Mouse (Mus musculus): ENCODE measurements around the gene Spata31d1a. TPM values are rescaled to one million over a fixed set of nuclear protein-coding genes. Genes with fewer than 3 reads are reported as not detected.

Spata31d1a gene
- polyA plus RNA-seq, 1 experiment from 2014 or later, result not detected

GRCm38 (mm10) chr13:59655718-59656315, 54.3 kb downstream of the Spata31d1a start:
- Histone ChIP-seq H3K4me3 (ENCODE audit: low read length) (no peak overlapping the region), H3K36me3 (ENCODE audit: control insufficient read depth, insufficient read depth) (no peaks in the 10 kb centered on the region; the same call in 1 of the 2 replicates), H3K9me3 (replicated peaks; ENCODE audit: control insufficient read depth, low read length) (no peaks in the 10 kb centered on the region), H3K4me1 (ENCODE audit: control insufficient read depth, insufficient read depth, low read length) (peaks cover 11% of the 10 kb centered on the region), H3K27ac (ENCODE audit: low read length) (no peak overlapping the region), H3K9ac (ENCODE audit: low read length) (no peak overlapping the region), H3K27me3 (ENCODE audit: control insufficient read depth, insufficient read depth, low read length) (no peaks in the 10 kb centered on the region), H3K4me2 (ENCODE audit: low read depth, low read length) (no peak overlapping the region)
- no peak for ATAC-seq (replicated peaks; ENCODE audit: extremely low read depth, insufficient read depth, low FRiP score)
- WGBS, result 92% methylated on average over 15 of the region's 15 CpGs

GRCm38 (mm10) chr13:59654465-59654864, 55.7 kb downstream of the Spata31d1a start:
- Histone ChIP-seq H3K27ac (ENCODE audit: low read length) (no peak overlapping the region), H3K4me3 (ENCODE audit: low read length) (no peak overlapping the region), H3K36me3 (ENCODE audit: control insufficient read depth, insufficient read depth) (no peaks in the 10 kb centered on the region), H3K4me2 (ENCODE audit: low read depth, low read length) (no peak overlapping the region), H3K9me3 (replicated peaks; ENCODE audit: control insufficient read depth, low read length) (no peaks in the 10 kb centered on the region), H3K9ac (ENCODE audit: low read length) (no peak overlapping the region), H3K27me3 (ENCODE audit: control insufficient read depth, insufficient read depth, low read length) (no peaks in the 10 kb centered on the region), H3K4me1 (ENCODE audit: control insufficient read depth, insufficient read depth, low read length) (peaks cover 11% of the 10 kb centered on the region)
- 87% methylated on average over 5 of the region's 5 CpGs for WGBS
- no peak for ATAC-seq (replicated peaks; ENCODE audit: extremely low read depth, insufficient read depth, low FRiP score)

GRCm38 (mm10) chr13:59653136-59653535, 57.0 kb downstream of the Spata31d1a start:
- peaks cover 11% of the 10 kb centered on the region for H3K4me1 ChIP-seq (ENCODE audit: control insufficient read depth, insufficient read depth, low read length)
- no peak overlapping the region for H3K9ac ChIP-seq (ENCODE audit: low read length)
- H3K27me3 ChIP-seq (ENCODE audit: control insufficient read depth, insufficient read depth, low read length), result no peaks in the 10 kb centered on the region
- H3K36me3 ChIP-seq (ENCODE audit: control insufficient read depth, insufficient read depth), result no peaks in the 10 kb centered on the region
- no peak overlapping the region for H3K4me2 ChIP-seq (ENCODE audit: low read depth, low read length)
- 65% methylated on average over 3 of the region's 3 CpGs for WGBS
- no peaks in the 10 kb centered on the region for H3K9me3 ChIP-seq (replicated peaks; ENCODE audit: control insufficient read depth, low read length)
- ATAC-seq (replicated peaks; ENCODE audit: extremely low read depth, insufficient read depth, low FRiP score), result peak; percentile 7; the same call in 1 of the 2 replicates
- H3K27ac ChIP-seq (ENCODE audit: low read length), result no peak overlapping the region
- H3K4me3 ChIP-seq (ENCODE audit: low read length), result no peak overlapping the region

DNA sequence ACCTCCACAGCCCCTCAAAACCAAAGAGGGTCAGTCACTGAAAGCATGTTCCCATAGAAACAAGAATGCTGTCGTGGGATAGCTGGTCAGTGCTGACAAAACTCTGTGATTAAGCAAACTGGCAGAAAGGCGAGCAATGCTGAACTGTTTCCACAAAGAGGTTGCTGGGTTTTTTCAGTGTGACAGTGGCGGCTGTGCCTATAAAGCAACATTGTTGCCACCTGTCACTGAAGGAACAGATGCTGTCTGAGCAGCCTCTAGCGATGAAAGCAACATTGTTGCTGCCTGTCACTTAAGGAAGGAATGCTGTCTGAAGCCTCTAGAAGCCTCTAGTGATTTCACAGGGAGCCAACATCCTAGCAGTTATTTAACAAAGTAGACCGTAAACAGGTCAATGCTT, 57.5 kb downstream of the Spata31d1a start:
- Histone ChIP-seq H3K9ac (ENCODE audit: low read length) (no peak overlapping the region), H3K27me3 (ENCODE audit: control insufficient read depth, insufficient read depth, low read length) (no peaks in the 10 kb centered on the region), H3K27ac (ENCODE audit: low read length) (no peak overlapping the region), H3K4me1 (ENCODE audit: control insufficient read depth, insufficient read depth, low read length) (peaks cover 11% of the 10 kb centered on the region), H3K4me3 (ENCODE audit: low read length) (no peak overlapping the region), H3K36me3 (ENCODE audit: control insufficient read depth, insufficient read depth) (no peaks in the 10 kb centered on the region), H3K9me3 (replicated peaks; ENCODE audit: control insufficient read depth, low read length) (no peaks in the 10 kb centered on the region), H3K4me2 (ENCODE audit: low read depth, low read length) (no peak overlapping the region)
- 43% methylated on average over 5 of the region's 5 CpGs for WGBS
- ATAC-seq (replicated peaks; ENCODE audit: extremely low read depth, insufficient read depth, low FRiP score), result no peak

Other genes starting within 250 kb of the Spata31d1a start
- 12.1 and 12.5 TPM in 2 replicates for gene Agtpbp1, start 125.1 kb downstream of the Spata31d1a start, polyA plus RNA-seq (2015; fragmentation: Nextera tagmentation; extraction: Ambion mirVana)
- gene Naa35, start 125.1 kb downstream of the Spata31d1a start, polyA plus RNA-seq (2015; fragmentation: Nextera tagmentation; extraction: Ambion mirVana), result 77.0 and 84.4 TPM in 2 replicates
- 39.2 and 42.4 TPM in 2 replicates for gene Golm1, start 34.5 kb downstream of the Spata31d1a start, polyA plus RNA-seq (2015; fragmentation: Nextera tagmentation; extraction: Ambion mirVana)
- gene 4921517D22Rik, start 16.2 kb downstream of the Spata31d1a start, polyA plus RNA-seq (2015; fragmentation: Nextera tagmentation; extraction: Ambion mirVana), result not detected in 2 replicates
- gene Spata31d1b, start 2.0 kb upstream of the Spata31d1a start, polyA plus RNA-seq (2015; fragmentation: Nextera tagmentation; extraction: Ambion mirVana), result not detected in 2 replicates
- not detected in 2 replicates for gene Spata31d1d, start 21.4 kb upstream of the Spata31d1a start, polyA plus RNA-seq (2015; fragmentation: Nextera tagmentation; extraction: Ambion mirVana)
- not detected in 2 replicates for gene 1700014D04Rik, start 36.4 kb upstream of the Spata31d1a start, polyA plus RNA-seq (2015; fragmentation: Nextera tagmentation; extraction: Ambion mirVana)
- gene Isca1, start 59.5 kb upstream of the Spata31d1a start, polyA plus RNA-seq (2015; fragmentation: Nextera tagmentation; extraction: Ambion mirVana), result 260 and 284 TPM in 2 replicates
- gene Gm49354, start 71.9 kb upstream of the Spata31d1a start, polyA plus RNA-seq (2015; fragmentation: Nextera tagmentation; extraction: Ambion mirVana), result not detected in 2 replicates
- 32.7 and 36.8 TPM in 2 replicates for gene Tut7, start 112.8 kb upstream of the Spata31d1a start, polyA plus RNA-seq (2015; fragmentation: Nextera tagmentation; extraction: Ambion mirVana)

Data from heart, embryonic 16.5 days (tissue).